Mouse (Mus musculus): Measurements from ENCODE around the gene Cd81. TPM values are rescaled to one million over a fixed set of nuclear protein-coding genes. Genes with fewer than 3 reads are reported as not detected.

Gene Cd81
- polyA plus RNA-seq (2012; rRNA removed) = 621 and 798 TPM in 2 replicates

DNA sequence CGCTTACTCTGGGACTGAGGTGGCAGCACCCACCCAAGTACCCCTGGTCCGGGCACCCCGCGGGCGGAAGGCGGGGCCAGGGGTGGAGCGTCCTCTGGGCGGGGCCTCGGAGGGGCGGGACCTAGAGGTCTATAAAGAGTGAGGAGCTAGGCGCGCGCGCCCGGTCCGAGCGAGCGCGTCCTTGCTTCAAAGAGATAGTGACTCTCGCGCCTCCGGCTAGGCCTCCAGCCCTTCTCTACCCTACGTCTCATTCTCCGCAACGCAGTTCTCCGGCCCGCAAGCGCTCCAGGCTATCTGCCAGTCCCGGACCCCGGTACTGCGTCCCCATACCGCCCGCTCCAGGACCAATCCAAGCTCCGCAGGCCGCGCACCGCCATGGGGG lies at the start of gene Cd81:
Cd81 (plus strand) TSS at position 114 of the 382 bp plus-strand sequence.
- DNase-seq (ENCODE audit: low read depth) = no peak

DNA sequence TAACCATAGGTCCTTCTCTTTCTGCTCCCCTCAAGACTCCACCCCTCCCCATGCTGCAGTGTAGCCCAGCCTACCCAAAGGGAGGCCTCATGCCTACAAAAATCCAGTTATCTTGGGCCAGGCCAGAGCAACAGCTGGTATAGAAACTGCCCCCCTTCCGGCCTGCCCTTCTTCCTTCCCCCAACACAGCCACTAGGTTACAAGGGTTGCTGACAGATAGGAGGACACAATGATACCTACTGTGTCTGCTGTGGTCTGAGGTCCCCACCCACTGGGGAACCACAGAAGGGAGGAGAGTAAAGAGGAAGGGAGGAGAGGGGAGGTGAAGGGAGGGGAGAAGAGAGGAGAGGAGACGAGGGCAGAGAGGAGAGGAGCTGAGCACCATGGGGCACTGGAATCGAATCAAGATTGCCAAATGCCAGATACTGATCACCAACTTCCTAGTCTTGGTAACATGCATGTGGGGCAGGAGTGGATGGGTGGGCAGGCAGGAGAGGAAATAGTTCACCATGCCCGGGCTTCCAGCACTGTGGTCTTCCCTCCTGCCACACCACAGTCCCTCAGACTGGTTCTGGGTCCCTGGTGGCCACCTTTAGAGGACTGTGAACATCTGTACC lies 47.7 kb upstream of the Cd81 start, which contains the start of gene Tspan32:
Tspan32 (plus strand) TSS at position 320 of the 617 bp plus-strand sequence.
- DNase-seq (ENCODE audit: low read depth) = no peak

DNA sequence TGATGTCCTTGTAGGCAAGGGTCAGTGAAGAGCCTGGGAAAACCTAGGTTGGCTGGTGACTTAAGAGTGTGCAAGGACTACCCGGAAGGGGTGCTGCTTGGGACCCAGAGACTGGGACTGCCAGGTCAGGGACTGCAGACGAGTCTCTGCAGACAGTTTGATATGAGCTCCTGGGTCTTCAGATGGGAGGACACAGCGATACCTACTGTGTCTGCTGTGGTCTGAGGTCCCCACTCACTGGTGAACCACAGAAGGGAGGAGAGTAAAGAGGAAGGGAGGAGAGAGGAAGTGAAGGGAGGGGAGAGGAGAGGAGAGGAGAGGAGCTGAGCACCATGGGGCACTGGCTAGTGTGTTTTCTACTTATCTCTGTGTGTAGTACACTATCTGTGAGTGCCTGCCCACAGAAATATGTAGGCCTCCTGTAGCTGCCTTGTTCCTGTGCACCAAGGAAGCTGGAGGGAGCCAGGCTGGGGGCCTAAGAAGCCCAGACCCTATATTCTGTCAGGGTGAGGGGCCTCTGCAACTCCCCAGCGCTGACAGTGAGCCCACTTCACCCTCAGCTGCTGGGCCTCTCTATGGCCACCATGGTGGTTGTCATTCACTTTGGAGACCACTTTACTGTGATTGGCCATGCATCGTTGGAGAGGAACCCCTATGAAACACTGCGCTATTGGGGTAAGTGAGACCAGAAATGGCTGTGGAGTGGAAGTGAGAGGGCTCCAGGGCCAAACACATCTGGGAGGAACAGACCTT lies 47.0 kb upstream of the Cd81 start:
- DNase-seq (ENCODE audit: low read depth) = no peak

GRCm38 (mm10) chr7:143006097-143006755 lies 46.3 kb upstream of the Cd81 start:
- DNase-seq (ENCODE audit: low read depth) = no peak

- no peak for DNase-seq (ENCODE audit: low read depth)
Observed at GRCm38 (mm10) chr7:143006756-143007598, 45.6 kb upstream of the Cd81 start.

DNA sequence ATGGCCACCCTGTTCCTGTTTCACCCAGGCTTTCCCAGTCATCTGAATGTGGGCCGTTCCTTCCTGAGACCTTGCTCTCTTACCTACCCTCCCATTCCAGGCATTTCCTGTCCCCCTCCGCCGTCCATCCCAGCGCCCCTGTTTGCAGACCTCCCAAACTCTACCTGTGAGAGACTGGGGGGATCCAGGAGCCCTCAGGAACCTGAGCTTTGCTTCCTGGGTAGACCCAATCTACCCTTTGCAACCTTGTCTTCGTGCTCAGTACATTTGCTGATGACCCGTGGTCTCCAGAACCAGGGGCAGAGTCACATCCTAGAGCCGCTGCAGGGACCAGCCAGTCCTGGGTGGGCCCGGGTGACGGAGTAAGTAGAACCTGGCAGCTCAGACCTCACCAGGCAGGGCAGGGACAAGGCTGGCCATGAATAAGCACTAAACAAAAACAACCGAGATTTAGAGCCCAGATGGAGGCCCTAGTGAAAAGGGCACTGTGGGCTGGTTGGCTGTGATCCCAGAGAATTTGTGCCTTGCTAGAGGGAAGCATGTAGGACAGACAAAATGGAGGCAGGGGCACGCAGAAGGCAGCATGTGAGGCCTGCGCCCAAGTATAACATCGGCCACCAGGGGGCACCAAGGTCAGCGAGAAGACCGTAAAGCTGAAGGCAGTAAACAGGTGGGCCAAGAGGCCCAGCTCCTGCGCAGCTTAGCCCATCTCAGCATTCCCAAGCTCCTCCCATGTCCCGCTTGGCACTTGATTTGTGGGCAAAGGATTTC lies 44.8 kb upstream of the Cd81 start:
- peak; percentile 5 for DNase-seq (ENCODE audit: low read depth)

DNA sequence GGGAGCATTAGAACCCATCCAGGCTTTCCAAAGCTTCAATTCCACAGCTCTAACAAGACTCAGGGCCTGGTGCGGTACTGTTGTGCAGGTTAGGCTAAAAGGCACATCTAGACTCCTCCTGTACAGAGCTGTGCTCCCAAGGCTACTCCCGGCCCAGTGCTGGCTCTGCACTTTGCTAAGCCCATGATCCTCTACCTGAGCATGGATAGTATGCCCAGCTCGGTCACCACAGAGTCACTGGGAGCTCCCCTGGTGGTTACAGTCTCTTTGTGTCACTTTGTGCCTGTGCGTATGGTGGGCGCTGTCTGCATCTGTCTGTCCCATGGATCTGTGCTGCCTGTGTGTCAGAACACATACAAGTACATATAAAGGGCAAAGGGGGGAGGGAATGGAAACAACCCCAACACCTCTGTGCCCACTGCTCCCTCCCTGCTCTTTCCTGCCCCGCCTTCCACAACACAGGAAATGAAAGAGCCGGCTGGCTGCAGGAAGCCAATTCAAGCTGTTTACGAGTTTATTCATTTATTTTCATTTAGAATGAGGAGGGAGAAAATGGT lies 44.1 kb upstream of the Cd81 start:
- DNase-seq (ENCODE audit: low read depth) = no peak

- no peak for DNase-seq (ENCODE audit: low read depth)
Observed at GRCm38 (mm10) chr7:143008996-143009665, 43.4 kb upstream of the Cd81 start.

- DNase-seq (ENCODE audit: low read depth) = no peak
Observed at GRCm38 (mm10) chr7:143009996-143010395, 42.5 kb upstream of the Cd81 start.

DNA sequence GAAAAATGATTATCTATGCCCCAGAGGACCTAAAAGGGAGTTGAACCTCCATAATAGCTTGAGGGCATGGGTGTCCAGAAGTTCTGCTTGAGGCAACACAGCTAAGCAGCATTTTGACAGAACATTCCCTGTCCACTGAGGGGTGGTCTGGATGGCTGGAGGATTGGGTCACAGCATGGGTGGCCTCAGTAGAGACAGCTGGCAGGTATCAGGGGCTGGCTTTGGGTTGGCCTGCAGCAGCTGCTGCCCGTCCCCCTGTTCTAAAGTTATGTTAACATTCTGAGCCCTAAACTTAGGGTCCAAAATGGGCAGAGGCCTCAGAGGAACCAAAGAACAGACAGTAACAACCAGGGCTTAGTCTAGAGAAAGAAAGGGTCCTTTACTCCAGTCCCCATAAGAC lies 41.3 kb upstream of the Cd81 start:
- no peak for DNase-seq (ENCODE audit: low read depth)

GRCm38 (mm10) chr7:143012230-143012875 lies 40.2 kb upstream of the Cd81 start:
- DNase-seq (ENCODE audit: low read depth) = no peak

- no peak for DNase-seq (ENCODE audit: low read depth)
Observed at GRCm38 (mm10) chr7:143013420-143014178, 38.9 kb upstream of the Cd81 start.

DNA sequence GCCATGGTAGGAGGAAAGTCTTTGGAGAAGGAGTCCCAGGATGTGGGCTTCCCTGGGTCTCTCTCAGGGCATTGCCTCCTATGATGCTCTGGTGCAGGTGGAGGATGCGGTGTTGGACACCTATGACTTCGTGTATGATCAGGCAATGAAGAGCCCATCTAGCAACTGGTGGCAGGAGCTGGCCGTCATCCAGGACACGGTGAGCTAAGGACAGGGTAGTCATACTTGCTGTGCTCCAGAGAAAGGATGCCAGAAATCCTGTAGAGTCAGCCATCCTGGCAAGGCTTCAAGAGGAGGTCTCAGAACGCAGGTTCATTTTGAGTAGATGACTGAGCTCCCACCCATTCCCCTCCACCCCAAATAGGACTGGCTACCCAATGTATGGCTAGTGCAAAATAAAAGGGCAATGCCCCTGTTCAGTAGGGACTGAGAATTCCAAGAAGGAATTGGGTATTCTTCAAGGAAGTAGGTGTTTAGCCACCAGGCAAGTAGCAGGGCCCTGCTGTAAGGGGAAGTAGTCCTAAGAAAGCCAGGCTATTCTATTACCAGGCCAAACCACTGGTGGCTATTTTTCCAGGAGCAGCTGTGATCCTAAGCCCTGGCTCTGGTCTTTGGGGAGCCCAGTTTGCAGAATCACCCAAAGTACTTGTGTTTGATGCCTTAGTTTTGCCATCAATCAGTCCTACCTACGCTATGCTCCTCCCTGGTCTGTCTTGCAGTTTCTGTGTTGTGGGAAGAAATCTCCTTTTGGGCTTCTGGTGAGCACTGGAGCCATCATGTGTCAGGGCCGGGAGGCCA lies 37.5 kb upstream of the Cd81 start:
- DNase-seq (ENCODE audit: low read depth) = no peak

DNA sequence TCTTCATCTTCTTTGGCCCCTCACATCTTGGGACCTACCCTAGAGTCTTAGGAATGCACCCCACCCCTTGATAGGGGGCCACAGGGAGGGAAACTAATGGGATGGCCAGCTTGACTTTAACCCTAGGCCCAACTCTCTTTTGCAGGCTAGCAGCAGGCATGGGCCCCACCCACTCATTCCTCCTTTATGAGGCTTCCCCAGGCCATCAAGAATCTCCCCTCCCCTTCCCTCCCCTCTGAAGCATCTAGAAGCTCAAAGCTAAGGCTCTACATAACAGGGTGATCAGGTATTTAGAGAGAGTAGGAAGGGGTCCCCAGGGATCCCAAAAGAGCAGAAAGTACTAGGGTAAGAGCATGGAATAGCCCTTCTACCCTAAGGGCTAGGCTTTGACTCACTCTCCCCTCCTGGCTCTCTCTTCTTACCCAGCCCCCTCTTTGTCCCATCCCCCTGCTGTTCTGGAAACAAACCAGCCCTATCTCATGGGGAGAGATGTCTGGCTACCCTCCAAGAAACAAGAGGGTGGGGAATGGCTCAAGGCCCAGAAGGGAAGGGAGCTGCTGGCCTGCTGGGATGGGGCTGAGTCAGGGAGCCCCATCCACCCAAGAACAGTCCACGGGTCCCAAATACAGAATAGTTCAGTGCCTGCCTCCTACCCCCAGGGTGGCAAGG lies 36.6 kb upstream of the Cd81 start:
- DNase-seq (ENCODE audit: low read depth) = no peak

DNA sequence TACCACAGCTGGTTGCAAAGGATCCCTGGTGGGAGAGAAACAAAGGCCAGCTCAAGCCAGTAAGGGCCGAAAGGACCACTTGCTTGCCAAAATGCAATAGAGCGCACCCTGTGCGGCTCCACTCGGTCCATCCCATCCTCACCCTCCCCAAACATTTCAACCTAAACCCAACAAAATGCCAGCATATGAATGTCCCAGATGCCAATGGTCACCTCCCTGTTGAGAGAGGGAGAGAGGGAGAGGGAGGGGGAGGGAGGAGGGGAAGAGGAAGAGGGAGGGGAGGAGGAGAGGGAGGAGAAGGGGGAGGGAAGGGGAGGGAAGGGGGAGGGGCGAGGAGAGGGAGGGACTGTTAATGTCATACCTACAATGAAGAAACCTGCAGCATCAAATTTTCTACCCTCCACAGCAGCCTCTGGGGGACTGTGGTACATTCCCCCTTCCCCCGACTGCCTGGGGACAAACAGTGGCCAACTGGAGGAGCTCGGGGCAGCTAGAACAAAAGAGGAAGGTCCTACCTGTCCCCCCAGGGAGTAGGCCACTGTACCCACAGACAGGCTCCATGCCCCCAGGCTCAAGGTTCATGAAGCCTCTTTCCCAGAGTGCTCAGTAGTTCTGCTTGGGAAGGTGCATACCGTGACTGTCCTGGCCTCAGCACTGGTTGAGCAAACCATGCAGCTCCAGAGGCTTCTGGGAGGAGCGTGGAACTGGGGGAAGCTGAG lies 36.0 kb upstream of the Cd81 start:
- no peak for DNase-seq (ENCODE audit: low read depth)

DNA sequence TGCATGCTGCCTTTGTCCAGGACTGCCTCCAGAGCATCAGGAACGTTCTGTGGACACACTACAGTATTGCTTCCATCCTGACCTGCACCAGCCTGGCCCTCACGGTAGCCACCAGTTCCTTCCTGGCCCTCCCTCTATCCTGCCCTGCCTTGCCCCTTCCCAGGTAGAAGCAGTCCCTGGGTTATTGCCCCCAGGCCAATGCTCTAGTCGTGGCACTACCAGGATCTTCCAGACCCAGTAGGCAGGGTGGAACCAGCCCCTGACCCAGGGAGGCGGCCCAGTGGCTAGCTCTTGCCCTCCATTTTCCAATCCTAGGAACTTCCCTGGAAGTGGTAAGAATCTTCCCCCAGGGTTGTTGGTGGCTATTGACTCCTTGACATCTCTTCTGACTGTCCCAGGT lies 35.4 kb upstream of the Cd81 start:
- no peak for DNase-seq (ENCODE audit: low read depth)

DNA sequence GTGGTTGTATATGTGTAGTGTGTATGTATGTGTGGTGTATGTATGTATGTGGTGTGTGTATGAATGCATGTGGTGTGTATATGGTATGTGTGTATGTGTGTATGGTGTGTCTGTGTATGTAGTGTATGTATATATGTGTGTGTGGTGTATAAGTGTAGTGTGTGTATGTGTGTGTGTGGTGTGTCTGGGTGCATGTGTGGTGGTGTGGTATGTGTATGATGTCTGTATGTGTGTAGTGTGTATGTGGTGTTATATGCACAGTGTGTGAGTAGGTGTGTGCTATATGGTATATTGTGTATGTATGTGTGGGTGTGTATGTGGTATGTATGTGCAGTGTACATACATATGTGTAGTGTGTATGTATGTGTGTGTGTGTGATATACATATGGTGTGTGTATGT lies 32.5 kb upstream of the Cd81 start:
- no peak for DNase-seq (ENCODE audit: low read depth)

Data from gonadal fat pad, adult 2 months (tissue).